Mouse (Mus musculus) embryonic facial prominence, embryonic 14.5 days (tissue): ENCODE results near the gene Dse. TPM values are rescaled to one million over a fixed set of nuclear protein-coding genes. Genes with fewer than 3 reads are reported as not detected.
A peak's percentile ranks its signal among the peaks of the same experiment; 100 is the strongest.

Experiments used
- ATAC-seq: fragments of 200-750 bp; cut with Nextera tagmentation; 2 replicates; pipeline ENCODE4 v1.8.0; 2017; ENCODE audit warnings: low read depth, moderate number of reproducible peaks, moderate TSS enrichment
- DNase-seq: peaks from one replicate; pipeline ENCODE4 v3.0.0-alpha.2; 2015; ENCODE audit warnings: low spot score
- H3K27ac ChIP-seq: fragments of 300-500 bp; sonication (generic); replicated peaks from 2 replicates; pipeline ENCODE4 v1.5.1; 2014; ENCODE audit warnings: low read depth, mild to moderate bottlenecking, low read length, moderate library complexity
- H3K27me3 ChIP-seq: fragments of 300-500 bp; sonication (generic); replicated peaks from 2 replicates; pipeline ENCODE4 v1.6.1; 2014; ENCODE audit warnings: low read length; ENCODE audit not compliant: control insufficient read depth, insufficient read depth
- H3K36me3 ChIP-seq: fragments of 300-500 bp; sonication (generic); 2 replicates; pipeline ENCODE4 v1.6.1; 2014; ENCODE audit warnings: low read length, mixed read lengths; ENCODE audit not compliant: control insufficient read depth, insufficient read depth
- H3K4me1 ChIP-seq: fragments of 300-500 bp; sonication (generic); 2 replicates; pipeline ENCODE4 v1.6.1; 2014; ENCODE audit warnings: antibody characterized with exemption, low read length; ENCODE audit not compliant: control insufficient read depth, insufficient read depth
- H3K4me2 ChIP-seq: fragments of 300-500 bp; sonication (generic); 2 replicates; pipeline ENCODE4 v1.6.1; 2014; ENCODE audit warnings: low read depth, mild to moderate bottlenecking, low read length, moderate library complexity, mixed read lengths
- H3K4me3 ChIP-seq: fragments of 300-500 bp; sonication (generic); 2 replicates; pipeline ENCODE4 v1.5.1; 2014; ENCODE audit warnings: low read depth, mild to moderate bottlenecking, low read length
- H3K9ac ChIP-seq: fragments of 300-500 bp; sonication (generic); 2 replicates; pipeline ENCODE4 v1.6.1; 2014; ENCODE audit warnings: low read depth, mild to moderate bottlenecking, low read length, moderate library complexity, mixed read lengths
- H3K9me3 ChIP-seq: fragments of 300-500 bp; sonication (generic); 2 replicates; pipeline ENCODE4 v1.6.1; 2016; ENCODE audit warnings: low read length; ENCODE audit not compliant: control insufficient read depth
- whole genome bisulfite sequencing: fragments of 180-500 bp; shearing (Covaris S2); extraction: QIAGEN DNeasy Blood & Tissue Kit; methylation state at CpG from one replicate; pipeline ENCODE4 v1.1.7; 2014; 5-methylcytosine and 5-hydroxymethylcytosine counted together
- polyA plus RNA-seq: library from polyadenylated mRNA; unstranded; fragments of >200 nt; fragmentation: Nextera tagmentation; extraction: Ambion mirVana; gene quantifications from 2 replicates; pipeline ENCODE4 v1.2.1, GENCODE M21; 2014

The Dse gene
- polyA plus RNA-seq, 1 experiment from 2014 or later, result 46.7 TPM

GRCm38 (mm10) chr10:34138027-34138426, 69.5 kb downstream of the Dse start:
- no peaks in the 10 kb centered on the region for H3K4me1 ChIP-seq
- H3K27ac ChIP-seq, result no peak overlapping the region
- ATAC-seq (no peak), DNase-seq (no peak)
- no peak overlapping the region for H3K4me3 ChIP-seq
- H3K27me3 ChIP-seq, result no peaks in the 10 kb centered on the region
- 0 out of 2 replicates have a peak, but pooled peaks cover 3% of the 10 kb centered on the region for H3K9me3 ChIP-seq
- no peak overlapping the region for H3K9ac ChIP-seq
- WGBS, result 62% methylated on average over 6 of the region's 6 CpGs
- no peaks in the 10 kb centered on the region for H3K36me3 ChIP-seq
- no peak overlapping the region for H3K4me2 ChIP-seq

- Histone ChIP-seq H3K27ac (no peak overlapping the region), H3K36me3 (no peaks in the 10 kb centered on the region), H3K4me2 (no peak overlapping the region), H3K4me1 (no peaks in the 10 kb centered on the region), H3K9ac (no peak overlapping the region), H3K4me3 (no peak overlapping the region), H3K27me3 (no peaks in the 10 kb centered on the region), H3K9me3 (0 out of 2 replicates have a peak, but pooled peaks cover under 1% of the 10 kb centered on the region)
- no peak for DNase-seq
- ATAC-seq, result no peak
- 29% methylated on average over 6 of the region's 6 CpGs for WGBS
These were observed 71.1 kb downstream of the Dse start for GRCm38 (mm10) chr10:34136432-34136831.

GRCm38 (mm10) chr10:34131356-34131755, 76.2 kb downstream of the Dse start:
- Histone ChIP-seq H3K9ac (no peak overlapping the region), H3K4me3 (no peak overlapping the region), H3K9me3 (no peaks in the 10 kb centered on the region), H3K27me3 (no peaks in the 10 kb centered on the region), H3K4me1 (no peaks in the 10 kb centered on the region), H3K4me2 (no peak overlapping the region), H3K36me3 (no peaks in the 10 kb centered on the region), H3K27ac (no peak overlapping the region)
- WGBS, result 38% methylated on average over 2 of the region's 2 CpGs
- no peak for ATAC-seq
- DNase-seq, result peak; percentile 26

- Histone ChIP-seq H3K4me2 (no peak overlapping the region), H3K4me1 (no peaks in the 10 kb centered on the region), H3K27ac (no peak overlapping the region), H3K4me3 (no peak overlapping the region), H3K36me3 (no peaks in the 10 kb centered on the region), H3K27me3 (no peaks in the 10 kb centered on the region), H3K9ac (no peak overlapping the region), H3K9me3 (peaks cover 9% of the 10 kb centered on the region)
- DNase-seq (no peak), ATAC-seq (no peak)
- WGBS, result 79% methylated on average over 6 of the region's 6 CpGs
These were observed 79.1 kb downstream of the Dse start for GRCm38 (mm10) chr10:34128391-34128790.

- ATAC-seq (peak; percentile 86), DNase-seq (peak; percentile 70)
- WGBS, result 21% methylated on average over 39 of the region's 44 CpGs
These were observed 79.8 kb downstream of the Dse start, which contains the start of gene Calhm6 for GRCm38 (mm10) chr10:34127392-34128378. TSS of gene Calhm6 (minus strand) at chr10:34127984.

GRCm38 (mm10) chr10:34118421-34118820, 89.1 kb downstream of the Dse start:
- ATAC-seq, result no peak
- WGBS, result 89% methylated on average over 2 of the region's 2 CpGs
- no peak overlapping the region for H3K4me3 ChIP-seq
- no peaks in the 10 kb centered on the region for H3K27me3 ChIP-seq
- H3K27ac ChIP-seq, result no peak overlapping the region
- DNase-seq, result no peak
- H3K36me3 ChIP-seq, result no peaks in the 10 kb centered on the region
- H3K4me1 ChIP-seq, result no peaks in the 10 kb centered on the region
- H3K9me3 ChIP-seq, result no peaks in the 10 kb centered on the region
- H3K4me2 ChIP-seq, result no peak overlapping the region
- no peak overlapping the region for H3K9ac ChIP-seq

More at GRCm38 (mm10) chr10:34127392-34128378, 79.8 kb downstream of the Dse start, which contains the start of gene Calhm6:
- Histone ChIP-seq H3K27ac (no peak within 1 kb of the TSS), H3K27me3 (no peaks in the 10 kb centered on the region), H3K4me1 (no peaks in the 10 kb centered on the region), H3K9ac (peak within 1 kb of the TSS; percentile 61), H3K36me3 (no peaks in the 10 kb centered on the region), H3K9me3 (peaks cover 9% of the 10 kb centered on the region), H3K4me3 (peak within 1 kb of the TSS; percentile 51), H3K4me2 (peak within 1 kb of the TSS; percentile 64)

GRCm38 (mm10) chr10:34117770-34118169, 89.7 kb downstream of the Dse start:
- H3K4me2 ChIP-seq, result no peak overlapping the region

GRCm38 (mm10) chr10:34117131-34117530, 90.4 kb downstream of the Dse start:
- no peaks in the 10 kb centered on the region for H3K9me3 ChIP-seq
- H3K4me3 ChIP-seq, result no peak overlapping the region
- ATAC-seq (no peak), DNase-seq (no peak)
- no peak overlapping the region for H3K4me2 ChIP-seq
- H3K27me3 ChIP-seq, result no peaks in the 10 kb centered on the region
- no peak overlapping the region for H3K27ac ChIP-seq
- no peak overlapping the region for H3K9ac ChIP-seq
- 46% methylated on average over 3 of the region's 3 CpGs for WGBS
- H3K36me3 ChIP-seq, result no peaks in the 10 kb centered on the region
- peaks cover 3% of the 10 kb centered on the region; the same call in 1 of the 2 replicates for H3K4me1 ChIP-seq

More at GRCm38 (mm10) chr10:34117770-34118169, 89.7 kb downstream of the Dse start:
- Histone ChIP-seq H3K36me3 (no peaks in the 10 kb centered on the region), H3K4me1 (no peaks in the 10 kb centered on the region), H3K27ac (no peak overlapping the region), H3K9ac (no peak overlapping the region), H3K27me3 (no peaks in the 10 kb centered on the region), H3K4me3 (no peak overlapping the region), H3K9me3 (no peaks in the 10 kb centered on the region)
- no peak for DNase-seq
- no peak for ATAC-seq
